ENCODE assay signal across 12 mouse cellular contexts in genomic region chr12:85955690-85956089, GRCm38 (mm10).
"Had no signal": no experiment of that assay in that cellular context is flagged by ENCODE, and none has a peak within 500 bp of the region (broad histone marks: within the 10 kb centered on the region; RNA-seq: fewer than 3 reads in every experiment).

No protein-coding gene starts in this region.

- H3K4me1 ChIP-seq: intestine, embryonic 15.5 days; liver, embryonic 12.5 days; midbrain, embryonic 10.5 days had no signal

- DNase-seq: kidney, adult 18-20 months; kidney, postnatal 25 days; lung, postnatal 36 days; midbrain, embryonic 14.5 days; thymus, adult 2 months; thymus, postnatal 25 days had no signal

- H3K4me3 ChIP-seq: intestine, embryonic 15.5 days; limb, embryonic 15.5 days; liver, embryonic 12.5 days; lung, embryonic 15.5 days; midbrain, embryonic 10.5 days; neural tube, embryonic 12.5 days had no signal

- H3K9ac ChIP-seq: intestine, embryonic 15.5 days; limb, embryonic 15.5 days; liver, embryonic 12.5 days; lung, embryonic 15.5 days; neural tube, embryonic 12.5 days had no signal

- H3K27ac ChIP-seq: intestine, embryonic 15.5 days; liver, embryonic 12.5 days; lung, embryonic 15.5 days; midbrain, embryonic 10.5 days; neural tube, embryonic 12.5 days had no signal

- ATAC-seq: intestine, embryonic 15.5 days; liver, embryonic 12.5 days had no signal

- H3K9me3 ChIP-seq: intestine, embryonic 15.5 days; limb, embryonic 15.5 days; liver, embryonic 12.5 days; lung, embryonic 15.5 days; midbrain, embryonic 10.5 days; neural tube, embryonic 12.5 days had no signal

- H3K27me3 ChIP-seq: intestine, embryonic 15.5 days; limb, embryonic 15.5 days; liver, embryonic 12.5 days; lung, embryonic 15.5 days; neural tube, embryonic 12.5 days had no signal

- H3K36me3 ChIP-seq: intestine, embryonic 15.5 days; lung, embryonic 15.5 days had no signal

- H3K4me2 ChIP-seq: intestine, embryonic 15.5 days; limb, embryonic 15.5 days; liver, embryonic 12.5 days; lung, embryonic 15.5 days; neural tube, embryonic 12.5 days had no signal
